Comparison of ENCODE assay signal across 24 mouse cellular contexts in genomic region chr14:115240621-115241373, GRCm38 (mm10).
DNase-seq lines count a peak whose midpoint lies in the region; ATAC-seq lines count a peak whose summit lies in the region.
"Had no signal": no experiment of that assay in that cellular context is flagged by ENCODE, and none has a peak within 500 bp of the region (broad histone marks: within the 10 kb centered on the region; RNA-seq: fewer than 3 reads in every experiment).

No protein-coding gene starts in this region.

- no peaks in the 10 kb centered on the region for H3K4me1 ChIP-seq in forebrain, embryonic 13.5 days
- no peaks in the 10 kb centered on the region for H3K4me1 ChIP-seq in forebrain, embryonic 12.5 days
- H3K4me1 ChIP-seq in midbrain, embryonic 12.5 days: no peaks in the 10 kb centered on the region
- H3K4me1 ChIP-seq in midbrain, embryonic 16.5 days (ENCODE audit: control insufficient read depth, insufficient read depth, low read length): peaks cover 9% of the 10 kb centered on the region
- H3K4me1 ChIP-seq: heart, embryonic 15.5 days; hindbrain, embryonic 13.5 days; intestine, embryonic 15.5 days had no signal

- 0 out of 2 replicates have a peak, but pooled peaks have one; percentile 43 for ATAC-seq in forebrain, embryonic 13.5 days
- ATAC-seq in forebrain, embryonic 12.5 days (ENCODE audit: low FRiP score): no peak
- peak; percentile 75 for ATAC-seq in midbrain, embryonic 12.5 days (ENCODE audit: low FRiP score, low read depth)
- peak; percentile 78 for ATAC-seq in midbrain, embryonic 16.5 days
- ATAC-seq: CD4-positive, CD25-positive, alpha-beta regulatory T cell, adult 4 months; hindbrain, postnatal 0 days; intestine, embryonic 15.5 days had no signal

- no peaks in the 10 kb centered on the region for H3K27me3 ChIP-seq in forebrain, embryonic 13.5 days
- H3K27me3 ChIP-seq in forebrain, embryonic 12.5 days: no peaks in the 10 kb centered on the region
- no peaks in the 10 kb centered on the region for H3K27me3 ChIP-seq in midbrain, embryonic 12.5 days
- H3K27me3 ChIP-seq in midbrain, embryonic 16.5 days (ENCODE audit: control insufficient read depth, insufficient read depth, low read depth, low read length): no peaks in the 10 kb centered on the region
- H3K27me3 ChIP-seq: heart, embryonic 15.5 days; hindbrain, embryonic 13.5 days; intestine, embryonic 15.5 days had no signal

- no peak overlapping the region for H3K9ac ChIP-seq in forebrain, embryonic 13.5 days
- no peak overlapping the region for H3K9ac ChIP-seq in forebrain, embryonic 12.5 days
- no peak overlapping the region for H3K9ac ChIP-seq in midbrain, embryonic 12.5 days (replicated peaks)
- H3K9ac ChIP-seq in midbrain, embryonic 16.5 days (ENCODE audit: low read depth, low read length): no peak overlapping the region
- H3K9ac ChIP-seq: heart, embryonic 15.5 days; hindbrain, embryonic 13.5 days; intestine, embryonic 15.5 days had no signal

- no peak overlapping the region for H3K27ac ChIP-seq in forebrain, embryonic 13.5 days
- H3K27ac ChIP-seq in forebrain, embryonic 12.5 days: no peak overlapping the region
- 0 out of 2 replicates have a peak overlapping the region, but pooled peaks have one; percentile 6 for H3K27ac ChIP-seq in midbrain, embryonic 12.5 days (replicated peaks)
- H3K27ac ChIP-seq in midbrain, embryonic 16.5 days (ENCODE audit: low read length): peak overlapping the region; percentile 42; the same call in 1 of the 2 replicates
- H3K27ac ChIP-seq: embryonic facial prominence, embryonic 10.5 days; heart, embryonic 15.5 days; hindbrain, embryonic 13.5 days; hindbrain, postnatal 0 days; intestine, embryonic 15.5 days had no signal

- 56% methylated on average over 4 of the region's 4 CpGs for WGBS in forebrain, embryonic 13.5 days
- WGBS in forebrain, embryonic 12.5 days: 64% methylated on average over 4 of the region's 4 CpGs
- WGBS in midbrain, embryonic 12.5 days: 45% methylated on average over 4 of the region's 4 CpGs
- 31% methylated on average over 4 of the region's 4 CpGs for WGBS in midbrain, embryonic 16.5 days

- no peaks in the 10 kb centered on the region for H3K9me3 ChIP-seq in forebrain, embryonic 13.5 days (replicated peaks)
- no peaks in the 10 kb centered on the region for H3K9me3 ChIP-seq in forebrain, embryonic 12.5 days
- H3K9me3 ChIP-seq in midbrain, embryonic 12.5 days: no peaks in the 10 kb centered on the region
- H3K9me3 ChIP-seq in midbrain, embryonic 16.5 days (replicated peaks; ENCODE audit: control insufficient read depth, low read length, poor library complexity, severe bottlenecking): no peaks in the 10 kb centered on the region
- H3K9me3 ChIP-seq: embryonic facial prominence, embryonic 10.5 days; heart, embryonic 15.5 days; hindbrain, embryonic 13.5 days; intestine, embryonic 15.5 days had no signal

- H3K4me3 ChIP-seq in forebrain, embryonic 13.5 days: no peak overlapping the region
- H3K4me3 ChIP-seq in forebrain, embryonic 12.5 days (replicated peaks): no peak overlapping the region
- no peak overlapping the region for H3K4me3 ChIP-seq in midbrain, embryonic 12.5 days
- no peak overlapping the region for H3K4me3 ChIP-seq in midbrain, embryonic 16.5 days (ENCODE audit: low read depth, low read length)
- H3K4me3 ChIP-seq: embryonic facial prominence, embryonic 10.5 days; heart, embryonic 15.5 days; hindbrain, embryonic 13.5 days; intestine, embryonic 15.5 days had no signal

- peak; percentile 8 for DNase-seq in brain, adult 2 months (ENCODE audit: low read depth, low spot score)
- no peak for DNase-seq in layer of hippocampus, postnatal 36 days
- no peak for DNase-seq in cerebellum, adult 9-11 months
- no peak for DNase-seq in thymus, postnatal 36 days
- DNase-seq: adrenal gland, adult 8-10 months; adrenal gland, postnatal 36 days; B cell, adult 2 months; cerebellum, adult 11-12 months; cerebellum, postnatal 10 days; gastrocnemius, postnatal 14 days; heart, adult 18-20 months; heart, postnatal 14 days had no signal

- no peak overlapping the region for H3K4me2 ChIP-seq in forebrain, embryonic 13.5 days
- no peak overlapping the region for H3K4me2 ChIP-seq in forebrain, embryonic 12.5 days
- H3K4me2 ChIP-seq in midbrain, embryonic 12.5 days (replicated peaks): no peak overlapping the region
- H3K4me2 ChIP-seq in midbrain, embryonic 16.5 days (ENCODE audit: low read length): no peak overlapping the region
- H3K4me2 ChIP-seq: heart, embryonic 11.5 days; heart, embryonic 15.5 days; hindbrain, embryonic 13.5 days; intestine, embryonic 15.5 days had no signal

- H3K36me3 ChIP-seq in forebrain, embryonic 13.5 days (ENCODE audit: poor library complexity, severe bottlenecking): no peaks in the 10 kb centered on the region
- no peaks in the 10 kb centered on the region for H3K36me3 ChIP-seq in forebrain, embryonic 12.5 days (replicated peaks)
- H3K36me3 ChIP-seq in midbrain, embryonic 12.5 days: no peaks in the 10 kb centered on the region
- H3K36me3 ChIP-seq in midbrain, embryonic 16.5 days (ENCODE audit: control insufficient read depth, insufficient read depth, low read length): no peaks in the 10 kb centered on the region
- H3K36me3 ChIP-seq: embryonic facial prominence, embryonic 10.5 days; G1E; heart, embryonic 15.5 days; hindbrain, embryonic 13.5 days; intestine, embryonic 15.5 days had no signal

Comparison
In these comparisons a context has a peak if more than half of its experiments do, and no peak if none do; other contexts are left out.
1. H3K27ac ChIP-seq: peak in midbrain, embryonic 12.5 days (single experiment) and midbrain, embryonic 16.5 days (single experiment); none in forebrain, embryonic 13.5 days (single experiment) and forebrain, embryonic 12.5 days (single experiment).